Mouse (Mus musculus) granulocyte monocyte progenitor cell, adult 5-6 weeks (primary cell): ENCODE data around the gene Gm12216. TPM values are rescaled to one million over a fixed set of nuclear protein-coding genes. Genes with fewer than 3 reads are reported as not detected.
A peak's percentile ranks its signal among the peaks of the same experiment; 100 is the strongest.

ENCODE experiments used
- ATAC-seq: replicated peaks from 2 replicates; pipeline ENCODE4 v1.8.0; 2016; ENCODE audit warnings: mild to moderate bottlenecking, moderate TSS enrichment, inconsistent platforms; ENCODE audit not compliant: poor library complexity, severe bottlenecking
- total RNA-seq, 2 experiments: library from RNA; stranded (forward) in 1 of 2; stranded (reverse) in 1 of 2; fragments of 200-712, 200-1000 nt in 1 of 2; fragments of >200 nt in 1 of 2; fragmentation: Nextera tagmentation in 1 of 2; gene quantifications; 2 replicates each; pipeline ENCODE4 v1.2.3; 2014 to 2017

Gene Gm12216
- total RNA-seq, 2 experiments from 2014 or later, result 6.5 TPM; not detected in 1

DNA sequence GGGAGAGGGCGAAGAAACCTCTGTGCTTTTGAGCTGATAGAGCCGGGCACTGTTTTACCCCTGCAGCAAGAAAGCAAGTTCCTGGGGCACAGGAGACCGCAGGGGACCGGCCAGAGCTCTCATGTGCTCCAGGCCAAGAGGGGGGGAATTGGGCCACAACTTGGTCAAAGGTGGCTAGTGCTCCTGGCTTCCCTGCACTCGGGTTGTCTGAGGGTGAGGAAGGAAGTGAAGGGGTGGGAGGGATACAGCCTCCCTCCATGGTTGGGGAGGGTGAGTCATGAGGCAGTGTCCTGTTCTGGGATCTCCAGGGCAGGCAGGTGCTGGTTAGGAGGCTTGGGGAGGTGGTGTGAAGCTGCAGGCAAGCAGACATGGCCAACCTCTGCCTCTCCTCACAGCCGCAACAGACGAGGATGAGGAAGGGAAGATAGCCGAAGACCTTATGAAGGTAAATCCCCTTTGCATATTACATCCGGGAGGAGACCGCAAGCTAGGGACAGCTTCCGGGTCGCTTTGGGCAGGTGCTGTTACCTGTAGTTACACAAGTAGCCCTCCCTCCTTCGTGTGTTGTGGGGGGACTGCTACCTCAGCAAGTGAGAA lies 84.3 kb downstream of the Gm12216 start:
- ATAC-seq, result no peak

- no peak for ATAC-seq
Measured at GRCm38 (mm10) chr11:53773641-53774360, 85.3 kb downstream of the Gm12216 start.

GRCm38 (mm10) chr11:53773087-53773486 lies 86.0 kb downstream of the Gm12216 start, which contains the start of gene Gm17334:
Gm17334 (minus strand) TSS chr11:53773187.
- ATAC-seq, result no peak

DNA sequence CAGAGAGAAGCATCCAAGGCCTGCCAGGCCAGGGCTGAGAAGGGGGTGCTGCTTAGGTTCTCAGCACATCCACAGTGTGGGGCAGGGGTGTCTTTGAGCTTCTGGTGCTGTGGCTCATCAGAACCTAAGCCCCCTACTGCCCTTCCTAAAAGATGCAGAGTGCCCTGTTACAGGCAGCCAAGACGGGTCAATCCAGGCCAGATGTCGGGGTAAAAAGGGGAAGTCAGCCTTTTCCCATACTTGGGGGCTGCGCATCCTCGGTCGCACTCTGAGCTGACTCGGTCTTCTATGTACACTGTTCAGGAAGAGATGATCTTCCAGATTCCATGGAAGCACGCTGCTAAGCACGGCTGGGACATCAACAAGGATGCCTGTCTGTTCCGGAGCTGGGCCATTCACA lies 86.5 kb downstream of the Gm12216 start:
- ATAC-seq, result peak; percentile 36

DNA sequence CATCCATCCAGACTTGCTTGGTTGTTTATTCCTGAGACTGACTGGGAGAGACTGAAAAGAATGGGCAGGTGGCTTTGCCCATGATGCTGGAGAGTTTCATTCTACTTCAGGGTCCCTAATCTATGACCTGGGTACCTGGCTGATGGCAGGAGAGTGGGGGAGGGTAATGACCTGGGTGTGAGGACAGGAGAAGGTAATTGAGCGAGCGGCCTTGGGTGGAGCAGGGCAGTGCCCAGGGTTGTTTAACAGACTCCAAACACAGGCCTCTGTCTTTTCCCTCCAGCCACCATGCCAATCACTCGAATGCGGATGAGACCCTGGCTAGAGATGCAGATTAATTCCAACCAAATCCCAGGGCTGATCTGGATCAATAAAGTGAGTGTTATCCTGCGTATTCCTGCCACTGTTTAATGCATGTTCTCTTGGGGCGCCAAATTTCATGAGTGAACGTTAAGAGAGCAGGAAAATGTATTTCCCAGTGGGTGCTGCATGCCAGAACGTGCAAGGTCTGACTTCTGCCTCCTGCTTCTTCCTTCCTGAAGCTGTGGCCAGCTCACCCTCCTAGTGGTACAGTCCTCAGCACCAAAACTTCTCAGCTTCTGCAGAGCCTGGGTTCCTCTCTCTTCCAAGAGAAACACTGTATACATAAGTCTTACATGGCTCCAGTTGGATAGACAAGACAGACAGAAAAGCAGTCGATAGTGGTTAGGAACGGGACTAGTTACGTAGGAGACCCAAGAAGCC lies 87.9 kb downstream of the Gm12216 start:
- ATAC-seq, result no peak

- ATAC-seq, result peak; percentile 42
Measured at GRCm38 (mm10) chr11:53770125-53770791, 88.8 kb downstream of the Gm12216 start.

DNA sequence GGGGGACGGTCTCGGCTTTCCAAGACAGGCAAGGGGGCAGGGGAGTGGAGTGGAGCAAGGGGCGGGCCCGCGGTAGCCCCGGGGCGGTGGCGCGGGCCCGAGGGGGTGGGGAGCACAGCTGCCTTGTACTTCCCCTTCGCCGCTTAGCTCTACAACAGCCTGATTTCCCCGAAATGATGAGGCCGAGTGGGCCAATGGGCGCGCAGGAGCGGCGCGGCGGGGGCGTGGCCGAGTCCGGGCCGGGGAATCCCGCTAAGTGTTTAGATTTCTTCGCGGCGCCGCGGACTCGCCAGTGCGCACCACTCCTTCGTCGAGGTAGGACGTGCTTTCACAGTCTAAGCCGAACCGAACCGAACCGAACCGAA lies 89.3 kb downstream of the Gm12216 start, which contains the start of gene Irf1:
Gene Irf1 (plus strand): TSS at position 255 of the 365 bp plus-strand sequence.
- peak; percentile 78 for ATAC-seq

DNA sequence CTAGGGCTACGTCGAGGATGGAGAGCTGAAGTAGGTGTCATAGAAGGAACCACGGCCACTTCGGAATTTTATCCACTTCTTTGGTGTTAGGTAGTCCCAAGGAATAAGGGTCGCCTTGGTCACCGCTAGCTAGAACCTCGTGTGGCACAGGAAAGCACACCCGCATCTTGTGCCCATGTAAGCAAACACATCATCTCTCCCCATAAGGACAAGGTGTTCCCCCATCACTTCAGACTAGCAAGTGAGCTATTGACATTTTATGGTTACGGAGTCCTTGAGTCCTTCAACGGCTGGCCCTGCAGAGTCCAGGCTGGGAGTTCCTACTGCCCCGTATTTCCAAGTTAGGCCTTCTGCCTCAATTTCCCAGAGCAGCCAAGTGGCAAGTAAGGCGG lies 89.9 kb downstream of the Gm12216 start:
- ATAC-seq, result no peak

- no peak for ATAC-seq
Measured at GRCm38 (mm10) chr11:53768422-53769184, 90.5 kb downstream of the Gm12216 start.

DNA sequence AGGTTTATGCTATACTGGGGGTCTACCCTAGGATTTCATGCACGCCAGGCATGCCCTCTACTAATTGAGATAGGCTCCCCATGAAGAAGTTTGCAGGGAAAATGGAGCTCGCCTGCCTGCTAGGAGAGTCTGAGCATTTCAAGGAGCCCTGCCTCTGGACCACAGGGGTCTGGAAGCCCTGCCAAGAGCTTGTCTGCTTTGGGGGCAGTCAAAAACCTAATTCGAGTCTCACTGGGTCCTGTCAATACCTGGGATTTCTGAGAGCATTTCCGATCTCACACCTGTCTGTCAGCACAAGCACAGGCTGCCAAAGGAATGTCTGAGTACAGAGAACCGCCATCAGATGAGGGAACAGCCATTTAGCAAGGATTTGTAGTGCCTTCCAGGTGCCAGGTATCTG lies 94.5 kb downstream of the Gm12216 start:
- no peak for ATAC-seq

- peak; percentile 87 for ATAC-seq
Measured at GRCm38 (mm10) chr11:53763496-53764140, 95.4 kb downstream of the Gm12216 start.

DNA sequence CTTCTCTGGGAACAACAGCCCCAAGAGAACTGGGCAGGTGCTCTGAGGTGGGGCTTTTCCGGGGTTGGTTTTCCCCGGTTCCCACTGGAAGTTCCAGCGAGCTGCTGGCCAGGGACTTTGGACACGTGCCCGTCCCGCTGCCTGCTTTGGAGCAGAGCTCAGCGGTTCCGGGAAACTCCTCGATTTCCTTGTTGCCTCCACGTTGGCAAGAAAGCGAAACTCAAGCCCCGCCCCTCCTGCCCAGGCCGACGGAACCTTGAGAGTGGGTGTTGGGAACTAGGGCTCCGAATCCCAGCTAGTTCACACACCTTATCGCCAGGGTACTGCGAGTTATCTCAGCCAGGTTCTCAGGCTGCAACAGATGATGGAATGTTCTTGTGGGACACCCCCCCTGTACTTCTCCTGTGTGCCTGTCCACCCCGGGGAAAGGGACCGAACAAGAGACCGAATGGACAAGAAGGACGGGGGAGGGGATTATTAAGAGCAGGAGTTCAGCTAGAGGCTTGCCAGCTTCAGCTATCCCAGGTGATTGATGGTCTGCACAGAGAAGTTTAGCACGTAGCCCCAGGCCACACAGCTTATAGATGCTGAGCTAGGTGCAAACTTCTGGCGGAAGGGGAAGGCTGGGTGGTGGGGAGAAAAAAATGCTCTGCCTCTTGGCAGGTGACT lies 96.1 kb downstream of the Gm12216 start:
- peak; percentile 36 for ATAC-seq

DNA sequence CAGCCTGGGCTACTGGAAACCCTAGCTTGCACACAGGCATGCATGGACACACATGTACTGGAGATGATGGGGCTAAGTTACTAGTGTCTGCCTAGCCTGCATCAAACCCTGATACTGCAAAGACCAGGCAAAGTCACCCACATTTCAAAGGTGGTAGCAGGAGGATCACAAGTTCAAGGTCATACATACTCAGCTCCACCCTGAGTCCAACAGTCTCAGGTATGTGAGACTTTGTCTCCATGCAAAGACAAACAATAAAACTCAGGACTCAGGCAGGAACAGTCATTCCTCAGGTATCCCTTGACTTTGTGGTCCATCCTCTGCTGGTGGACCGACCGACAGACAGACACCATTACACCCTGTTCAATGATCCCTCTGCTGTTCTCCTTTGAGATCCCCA lies 96.6 kb downstream of the Gm12216 start:
- no peak for ATAC-seq

DNA sequence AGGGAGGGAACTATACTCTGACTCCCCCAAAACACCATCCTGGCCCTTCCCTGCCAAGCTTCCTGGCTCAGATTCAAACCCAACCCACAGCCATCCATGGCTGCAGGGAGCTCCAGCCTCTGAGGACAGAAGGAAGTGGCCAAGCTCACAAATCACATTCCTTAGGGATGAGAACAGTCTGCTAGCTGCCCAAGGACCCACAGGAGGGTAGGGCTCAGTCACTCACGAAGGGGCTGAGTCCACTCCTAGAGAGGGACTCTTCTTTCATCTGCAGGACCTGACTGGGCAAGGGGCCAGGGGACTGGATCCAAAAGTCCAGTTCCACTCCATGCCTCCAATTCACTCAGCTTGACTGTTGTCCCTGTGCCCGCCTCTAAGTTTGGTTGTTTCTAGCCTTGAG lies 97.2 kb downstream of the Gm12216 start:
- no peak for ATAC-seq

GRCm38 (mm10) chr11:53761284-53761683 lies 97.8 kb downstream of the Gm12216 start:
- ATAC-seq, result no peak

DNA sequence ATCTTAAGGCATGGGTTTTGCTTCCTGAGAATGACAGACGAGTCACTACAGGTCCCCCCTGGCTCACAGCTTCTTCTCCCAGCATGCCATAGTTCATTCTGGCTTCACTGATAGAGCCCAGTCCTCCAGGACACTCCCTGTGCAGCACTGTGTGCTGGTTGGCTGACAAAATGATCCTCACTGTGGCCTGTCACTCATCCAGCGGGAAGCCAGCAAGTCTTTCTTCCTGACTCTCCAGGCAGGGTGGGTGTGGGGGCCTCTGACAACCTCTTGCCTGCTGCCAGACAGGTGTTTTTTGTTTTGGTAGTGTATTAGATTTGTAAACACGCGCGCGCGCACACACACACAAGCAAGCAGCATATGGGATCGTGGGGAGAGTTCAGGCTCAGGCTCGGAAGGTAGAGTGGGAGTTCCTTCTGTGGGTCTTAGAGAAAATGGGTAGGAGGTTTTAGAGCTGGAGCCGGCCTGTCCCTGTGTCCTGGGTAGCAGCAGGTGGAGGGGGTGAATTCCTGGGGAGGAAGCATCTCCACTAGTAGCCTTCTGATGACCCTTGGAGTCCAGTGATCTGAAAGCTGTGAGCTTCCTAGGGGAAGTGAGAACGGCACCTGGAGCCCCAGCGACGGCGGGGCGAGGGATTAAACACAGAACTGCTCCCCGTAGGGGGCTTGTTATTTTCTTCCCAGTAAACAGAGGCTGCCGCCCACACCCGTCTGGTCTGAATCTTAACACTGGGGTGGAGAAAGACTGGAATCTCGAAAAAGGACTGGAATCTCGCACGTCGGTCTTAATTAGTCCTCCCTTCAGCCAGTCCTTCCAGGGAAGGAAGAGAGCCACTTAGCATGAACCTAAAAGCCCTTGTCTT lies 99.3 kb downstream of the Gm12216 start:
- no peak for ATAC-seq

- no peak for ATAC-seq
Measured at GRCm38 (mm10) chr11:53758791-53759351, 100.2 kb downstream of the Gm12216 start.

- ATAC-seq, result 0 out of 2 replicates have a peak, but pooled peaks have one; percentile 50
Measured at GRCm38 (mm10) chr11:53758033-53758432, 101.0 kb downstream of the Gm12216 start.
